Mouse (Mus musculus): Measurements from ENCODE around the gene Btnl1. TPM values are rescaled to one million over a fixed set of nuclear protein-coding genes. Genes with fewer than 3 reads are reported as not detected.

Btnl1 gene
- 9.4 and 14.7 TPM in 2 replicates for polyA plus RNA-seq (2015; fragmentation: Nextera tagmentation; extraction: Ambion mirVana)

GRCm38 (mm10) chr17:34376847-34377246 lies at the start of gene Btnl1:
Gene Btnl1, plus strand, starts transcription at chr17:34377132.
- 74% methylated on average over 2 of the region's 2 CpGs for WGBS
- H3K4me2 ChIP-seq (replicated peaks) = peak within 1 kb of the TSS; percentile 42
- no peaks in the 10 kb centered on the region for H3K27me3 ChIP-seq (replicated peaks)
- 0 out of 2 replicates have a peak, but pooled peaks cover 3% of the 10 kb centered on the region for H3K4me1 ChIP-seq (replicated peaks)
- H3K27ac ChIP-seq = no peak within 1 kb of the TSS
- ATAC-seq = peak; percentile 54
- H3K36me3 ChIP-seq = no peaks in the 10 kb centered on the region
- 0 out of 2 replicates have a peak within 1 kb of the TSS, but pooled peaks have one; percentile 10 for H3K4me3 ChIP-seq (replicated peaks)
- no peaks in the 10 kb centered on the region for H3K9me3 ChIP-seq
- H3K9ac ChIP-seq = no peak within 1 kb of the TSS

GRCm38 (mm10) chr17:34329807-34330206 lies 47.1 kb upstream of the Btnl1 start:
- H3K9me3 ChIP-seq = no peaks in the 10 kb centered on the region
- no peaks in the 10 kb centered on the region for H3K27me3 ChIP-seq (replicated peaks)
- H3K36me3 ChIP-seq = no peaks in the 10 kb centered on the region
- ATAC-seq = no peak
- H3K4me2 ChIP-seq (replicated peaks) = no peak overlapping the region
- no peak overlapping the region for H3K9ac ChIP-seq
- H3K27ac ChIP-seq = no peak overlapping the region
- 68% methylated on average over 2 of the region's 2 CpGs for WGBS
- H3K4me3 ChIP-seq (replicated peaks) = no peak overlapping the region
- H3K4me1 ChIP-seq (replicated peaks) = no peaks in the 10 kb centered on the region

- WGBS = 98% methylated on average over 1 of the region's 1 CpGs
- no peaks in the 10 kb centered on the region for H3K27me3 ChIP-seq (replicated peaks)
- no peak for ATAC-seq
- H3K27ac ChIP-seq = no peak overlapping the region
- H3K36me3 ChIP-seq = no peaks in the 10 kb centered on the region
- H3K4me3 ChIP-seq (replicated peaks) = no peak overlapping the region
- no peaks in the 10 kb centered on the region for H3K9me3 ChIP-seq
- H3K4me2 ChIP-seq (replicated peaks) = no peak overlapping the region
- H3K4me1 ChIP-seq (replicated peaks) = no peaks in the 10 kb centered on the region
- no peak overlapping the region for H3K9ac ChIP-seq
These were observed 45.7 kb upstream of the Btnl1 start for GRCm38 (mm10) chr17:34331200-34331599.

GRCm38 (mm10) chr17:34340619-34341402 lies 36.1 kb upstream of the Btnl1 start:
- Histone ChIP-seq H3K4me1 (replicated peaks) (no peaks in the 10 kb centered on the region), H3K9me3 (no peaks in the 10 kb centered on the region), H3K36me3 (no peaks in the 10 kb centered on the region), H3K4me3 (replicated peaks) (no peak overlapping the region), H3K4me2 (replicated peaks) (no peak overlapping the region), H3K27me3 (replicated peaks) (no peaks in the 10 kb centered on the region), H3K27ac (no peak overlapping the region), H3K9ac (no peak overlapping the region)
- 55% methylated on average over 3 of the region's 3 CpGs for WGBS
- ATAC-seq = no peak

- no peaks in the 10 kb centered on the region for H3K27me3 ChIP-seq (replicated peaks)
- no peaks in the 10 kb centered on the region for H3K36me3 ChIP-seq
- no peak overlapping the region for H3K9ac ChIP-seq
- H3K4me3 ChIP-seq (replicated peaks) = no peak overlapping the region
- 80% methylated on average over 4 of the region's 4 CpGs for WGBS
- no peaks in the 10 kb centered on the region for H3K4me1 ChIP-seq (replicated peaks)
- no peak for ATAC-seq
- no peak overlapping the region for H3K4me2 ChIP-seq (replicated peaks)
- no peak overlapping the region for H3K27ac ChIP-seq
- no peaks in the 10 kb centered on the region for H3K9me3 ChIP-seq
These were observed 32.0 kb upstream of the Btnl1 start for GRCm38 (mm10) chr17:34344882-34345281.

GRCm38 (mm10) chr17:34345486-34345885 lies 31.4 kb upstream of the Btnl1 start:
- 81% methylated on average over 7 of the region's 7 CpGs for WGBS
- Histone ChIP-seq H3K36me3 (no peaks in the 10 kb centered on the region), H3K27me3 (replicated peaks) (no peaks in the 10 kb centered on the region), H3K4me1 (replicated peaks) (no peaks in the 10 kb centered on the region), H3K4me2 (replicated peaks) (no peak overlapping the region), H3K4me3 (replicated peaks) (no peak overlapping the region), H3K9ac (no peak overlapping the region), H3K9me3 (no peaks in the 10 kb centered on the region), H3K27ac (no peak overlapping the region)
- no peak for ATAC-seq

GRCm38 (mm10) chr17:34346041-34346440 lies 30.9 kb upstream of the Btnl1 start:
- H3K9ac ChIP-seq = no peak overlapping the region
- 63% methylated on average over 3 of the region's 3 CpGs for WGBS
- no peaks in the 10 kb centered on the region for H3K27me3 ChIP-seq (replicated peaks)
- no peaks in the 10 kb centered on the region for H3K9me3 ChIP-seq
- no peak overlapping the region for H3K4me2 ChIP-seq (replicated peaks)
- H3K4me1 ChIP-seq (replicated peaks) = no peaks in the 10 kb centered on the region
- ATAC-seq = no peak
- H3K27ac ChIP-seq = no peak overlapping the region
- H3K4me3 ChIP-seq (replicated peaks) = no peak overlapping the region
- no peaks in the 10 kb centered on the region for H3K36me3 ChIP-seq

GRCm38 (mm10) chr17:34347606-34348308 lies 29.2 kb upstream of the Btnl1 start:
- no peak for ATAC-seq
- H3K27me3 ChIP-seq (replicated peaks) = no peaks in the 10 kb centered on the region
- H3K36me3 ChIP-seq = no peaks in the 10 kb centered on the region
- H3K4me1 ChIP-seq (replicated peaks) = no peaks in the 10 kb centered on the region
- WGBS = 65% methylated on average over 6 of the region's 6 CpGs
- no peak overlapping the region for H3K4me2 ChIP-seq (replicated peaks)
- H3K4me3 ChIP-seq (replicated peaks) = no peak overlapping the region
- no peak overlapping the region for H3K9ac ChIP-seq
- no peak overlapping the region for H3K27ac ChIP-seq
- no peaks in the 10 kb centered on the region; the same call in 1 of the 2 replicates for H3K9me3 ChIP-seq

- WGBS = 3% methylated on average over 4 of the region's 4 CpGs
- no peak overlapping the region for H3K4me3 ChIP-seq (replicated peaks)
- no peak overlapping the region for H3K4me2 ChIP-seq (replicated peaks)
- H3K27me3 ChIP-seq (replicated peaks) = no peaks in the 10 kb centered on the region
- no peak for ATAC-seq
- H3K36me3 ChIP-seq = no peaks in the 10 kb centered on the region
- no peak overlapping the region for H3K9ac ChIP-seq
- H3K27ac ChIP-seq = no peak overlapping the region
- no peaks in the 10 kb centered on the region; the same call in 1 of the 2 replicates for H3K9me3 ChIP-seq
- no peaks in the 10 kb centered on the region for H3K4me1 ChIP-seq (replicated peaks)
These were observed 27.5 kb upstream of the Btnl1 start for GRCm38 (mm10) chr17:34349429-34349828.

GRCm38 (mm10) chr17:34354539-34354938 lies 22.4 kb upstream of the Btnl1 start, which contains the start of gene Btnl2:
Gene Btnl2, plus strand, starts transcription at chr17:34354822.
- no peaks in the 10 kb centered on the region for H3K4me1 ChIP-seq (replicated peaks)
- H3K4me3 ChIP-seq (replicated peaks) = no peak within 1 kb of the TSS
- H3K9ac ChIP-seq = no peak within 1 kb of the TSS
- H3K27me3 ChIP-seq (replicated peaks) = no peaks in the 10 kb centered on the region; the same call in 1 of the 2 replicates
- ATAC-seq = peak; percentile 75; the same call in 1 of the 2 replicates
- H3K27ac ChIP-seq = no peak within 1 kb of the TSS
- 79% methylated on average over 5 of the region's 5 CpGs for WGBS
- no peak within 1 kb of the TSS for H3K4me2 ChIP-seq (replicated peaks)
- H3K9me3 ChIP-seq = no peaks in the 10 kb centered on the region; the same call in 1 of the 2 replicates
- H3K36me3 ChIP-seq = no peaks in the 10 kb centered on the region

GRCm38 (mm10) chr17:34354940-34355339 lies 22.0 kb upstream of the Btnl1 start:
- ATAC-seq = peak; percentile 43; the same call in 1 of the 2 replicates
- Histone ChIP-seq H3K27me3 (replicated peaks) (no peaks in the 10 kb centered on the region; the same call in 1 of the 2 replicates), H3K4me3 (replicated peaks) (no peak overlapping the region), H3K9ac (no peak overlapping the region), H3K4me2 (replicated peaks) (no peak overlapping the region), H3K9me3 (no peaks in the 10 kb centered on the region; the same call in 1 of the 2 replicates), H3K4me1 (replicated peaks) (no peaks in the 10 kb centered on the region), H3K27ac (no peak overlapping the region), H3K36me3 (no peaks in the 10 kb centered on the region)
- WGBS = 70% methylated on average over 1 of the region's 1 CpGs

GRCm38 (mm10) chr17:34362954-34363546 lies 13.9 kb upstream of the Btnl1 start:
- H3K27ac ChIP-seq = no peak overlapping the region
- H3K4me3 ChIP-seq (replicated peaks) = no peak overlapping the region
- no peak overlapping the region for H3K9ac ChIP-seq
- H3K9me3 ChIP-seq = no peaks in the 10 kb centered on the region
- no peaks in the 10 kb centered on the region for H3K36me3 ChIP-seq
- WGBS = 83% methylated on average over 15 of the region's 15 CpGs
- no peak for ATAC-seq
- no peaks in the 10 kb centered on the region; the same call in 1 of the 2 replicates for H3K27me3 ChIP-seq (replicated peaks)
- H3K4me2 ChIP-seq (replicated peaks) = no peak overlapping the region
- no peaks in the 10 kb centered on the region for H3K4me1 ChIP-seq (replicated peaks)
